Mouse (Mus musculus): Measurements from ENCODE around the gene Ttc28. TPM values are rescaled to one million over a fixed set of nuclear protein-coding genes. Genes with fewer than 3 reads are reported as not detected.

Ttc28 gene
- polyA plus RNA-seq, 1 experiment, result 5.5 TPM

GRCm38 (mm10) chr5:111032687-111033295, 153.2 kb downstream of the Ttc28 start:
- no peaks in the 10 kb centered on the region for H3K27me3 ChIP-seq (ENCODE audit: control insufficient read depth, insufficient read depth, low read length)

DNA sequence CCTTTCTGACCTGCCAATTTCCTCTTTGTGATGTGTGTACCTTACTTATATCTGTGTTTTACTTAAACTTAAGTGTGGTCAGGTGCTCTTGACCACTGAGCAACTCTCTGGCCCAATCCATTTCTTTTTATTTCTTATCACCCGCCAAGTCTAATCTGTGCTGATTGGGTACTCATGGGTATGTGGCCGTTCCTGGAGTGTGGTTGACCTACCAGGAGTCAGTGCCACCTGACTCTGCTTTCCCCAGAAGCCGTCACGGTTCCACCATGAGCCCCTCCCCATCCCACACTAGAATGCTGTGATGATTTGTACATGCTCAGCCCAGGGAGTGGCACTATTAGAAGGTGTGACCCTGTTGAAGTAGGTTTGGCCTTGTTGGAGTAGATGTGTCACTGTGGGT, 153.9 kb downstream of the Ttc28 start:
- no peak for DNase-seq
- Histone ChIP-seq H3K27me3 (ENCODE audit: control insufficient read depth, insufficient read depth, low read length) (no peaks in the 10 kb centered on the region), H3K27ac (ENCODE audit: insufficient read depth, low read length) (no peak overlapping the region), H3K4me3 (replicated peaks; ENCODE audit: insufficient read depth, low read depth, low read length) (no peak overlapping the region), H3K4me1 (ENCODE audit: control insufficient read depth, insufficient read depth, low read length) (peaks cover 3% of the 10 kb centered on the region)
- 97% methylated on average over 4 of the region's 4 CpGs for WGBS
- TF ChIP-seq POLR2A (IDR thresholded peaks at IDR 0.05; ENCODE audit: borderline replicate concordance, insufficient read depth, low read length), result no peak
- TF ChIP-seq CTCF (IDR thresholded peaks at IDR 0.05; ENCODE audit: borderline replicate concordance, insufficient read depth, low read depth, low read length), result no peak

More at GRCm38 (mm10) chr5:111032687-111033295, 153.2 kb downstream of the Ttc28 start:
- Histone ChIP-seq H3K4me3 (replicated peaks; ENCODE audit: insufficient read depth, low read depth, low read length) (no peak overlapping the region), H3K27ac (ENCODE audit: insufficient read depth, low read length) (no peak overlapping the region), H3K4me1 (ENCODE audit: control insufficient read depth, insufficient read depth, low read length) (peaks cover 3% of the 10 kb centered on the region)
- DNase-seq, result no peak
- WGBS, result 70% methylated on average over 10 of the region's 10 CpGs
- no peak for TF ChIP-seq POLR2A (IDR thresholded peaks at IDR 0.05; ENCODE audit: borderline replicate concordance, insufficient read depth, low read length)
- TF ChIP-seq CTCF (IDR thresholded peaks at IDR 0.05; ENCODE audit: borderline replicate concordance, insufficient read depth, low read depth, low read length), result no peak

DNA sequence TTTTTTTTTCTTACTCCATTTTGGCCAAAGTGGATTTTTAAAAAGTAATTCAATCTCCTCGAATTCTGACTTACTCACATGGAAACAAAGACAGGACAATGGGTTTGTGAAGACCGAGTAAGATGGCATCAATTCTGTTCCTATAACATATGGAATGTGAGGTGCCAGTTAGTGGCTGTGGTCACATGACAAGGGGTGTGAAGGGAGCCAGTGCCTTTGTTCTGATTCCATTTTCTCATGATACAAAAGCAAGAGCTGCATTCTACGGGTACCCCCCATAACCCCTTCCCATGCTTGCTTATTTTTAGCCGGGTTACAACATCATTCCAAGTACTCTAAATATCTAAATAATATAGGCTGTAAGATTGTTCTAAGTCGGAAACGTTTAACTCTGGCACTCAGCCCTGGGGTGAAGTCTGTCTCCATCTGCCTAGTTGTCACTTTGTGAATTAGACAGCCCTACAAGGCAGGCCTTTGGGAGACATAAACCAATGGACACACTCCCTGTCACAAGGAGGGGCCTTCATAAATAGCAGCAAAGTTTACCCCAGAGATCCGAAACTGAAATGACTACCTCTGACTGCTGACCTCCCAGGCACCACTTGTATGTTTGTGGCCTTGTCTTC, 157.6 kb downstream of the Ttc28 start:
- 58% methylated on average over 7 of the region's 7 CpGs for WGBS

DNA sequence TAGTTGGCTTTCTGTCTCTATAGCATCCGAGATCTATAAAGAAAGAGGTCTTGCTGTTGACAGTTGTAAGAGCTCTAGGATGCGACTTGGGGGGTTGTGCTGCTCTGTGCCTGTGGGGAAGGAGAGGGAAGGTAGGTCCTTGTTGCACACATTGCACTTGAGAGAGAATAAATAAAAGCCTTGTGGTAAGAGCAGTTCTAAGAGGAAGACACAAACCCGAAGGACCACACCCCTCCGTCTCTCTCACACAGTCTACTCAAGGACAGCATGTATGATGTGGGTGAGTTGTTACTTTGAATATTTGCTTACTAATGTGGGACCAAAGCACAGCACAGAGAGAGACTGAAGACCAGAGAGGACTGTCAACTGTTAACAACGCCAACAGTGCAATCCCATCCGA, 160.2 kb downstream of the Ttc28 start:
- no peak for TF ChIP-seq CTCF (IDR thresholded peaks at IDR 0.05; ENCODE audit: borderline replicate concordance, insufficient read depth, low read depth, low read length)
- no peak for TF ChIP-seq POLR2A (IDR thresholded peaks at IDR 0.05; ENCODE audit: borderline replicate concordance, insufficient read depth, low read length)
- DNase-seq, result no peak
- H3K4me3 ChIP-seq (replicated peaks; ENCODE audit: insufficient read depth, low read depth, low read length), result no peak overlapping the region
- no peak overlapping the region for H3K27ac ChIP-seq (ENCODE audit: insufficient read depth, low read length)
- no peaks in the 10 kb centered on the region for H3K27me3 ChIP-seq (ENCODE audit: control insufficient read depth, insufficient read depth, low read length)
- WGBS, result 84% methylated on average over 6 of the region's 6 CpGs
- peaks cover 9% of the 10 kb centered on the region for H3K4me1 ChIP-seq (ENCODE audit: control insufficient read depth, insufficient read depth, low read length)

More for the DNA sequence above, 157.6 kb downstream of the Ttc28 start:
- H3K4me1 ChIP-seq (ENCODE audit: control insufficient read depth, insufficient read depth, low read length), result no peaks in the 10 kb centered on the region; the same call in 1 of the 2 replicates
- DNase-seq, result no peak
- H3K4me3 ChIP-seq (replicated peaks; ENCODE audit: insufficient read depth, low read depth, low read length), result no peak overlapping the region
- TF ChIP-seq CTCF (IDR thresholded peaks at IDR 0.05; ENCODE audit: borderline replicate concordance, insufficient read depth, low read depth, low read length) (no peak), POLR2A (IDR thresholded peaks at IDR 0.05; ENCODE audit: borderline replicate concordance, insufficient read depth, low read length) (no peak)
- H3K27ac ChIP-seq (ENCODE audit: insufficient read depth, low read length), result no peak overlapping the region
- no peaks in the 10 kb centered on the region for H3K27me3 ChIP-seq (ENCODE audit: control insufficient read depth, insufficient read depth, low read length)

GRCm38 (mm10) chr5:111041952-111042351, 162.3 kb downstream of the Ttc28 start:
- WGBS, result 98% methylated on average over 5 of the region's 5 CpGs
- Histone ChIP-seq H3K27ac (ENCODE audit: insufficient read depth, low read length) (no peak overlapping the region), H3K4me3 (replicated peaks; ENCODE audit: insufficient read depth, low read depth, low read length) (no peak overlapping the region), H3K4me1 (ENCODE audit: control insufficient read depth, insufficient read depth, low read length) (peaks cover 19% of the 10 kb centered on the region), H3K27me3 (ENCODE audit: control insufficient read depth, insufficient read depth, low read length) (no peaks in the 10 kb centered on the region)
- TF ChIP-seq CTCF (IDR thresholded peaks at IDR 0.05; ENCODE audit: borderline replicate concordance, insufficient read depth, low read depth, low read length) (no peak), POLR2A (IDR thresholded peaks at IDR 0.05; ENCODE audit: borderline replicate concordance, insufficient read depth, low read length) (no peak)
- no peak for DNase-seq

GRCm38 (mm10) chr5:111044193-111044592, 164.6 kb downstream of the Ttc28 start:
- H3K27ac ChIP-seq (ENCODE audit: insufficient read depth, low read length), result no peak overlapping the region
- no peak for DNase-seq
- TF ChIP-seq CTCF (IDR thresholded peaks at IDR 0.05; ENCODE audit: borderline replicate concordance, insufficient read depth, low read depth, low read length) (no peak), POLR2A (IDR thresholded peaks at IDR 0.05; ENCODE audit: borderline replicate concordance, insufficient read depth, low read length) (no peak)
- H3K4me3 ChIP-seq (replicated peaks; ENCODE audit: insufficient read depth, low read depth, low read length), result no peak overlapping the region
- peaks cover 31% of the 10 kb centered on the region for H3K4me1 ChIP-seq (ENCODE audit: control insufficient read depth, insufficient read depth, low read length)
- 41% methylated on average over 7 of the region's 7 CpGs for WGBS
- H3K27me3 ChIP-seq (ENCODE audit: control insufficient read depth, insufficient read depth, low read length), result no peaks in the 10 kb centered on the region

DNA sequence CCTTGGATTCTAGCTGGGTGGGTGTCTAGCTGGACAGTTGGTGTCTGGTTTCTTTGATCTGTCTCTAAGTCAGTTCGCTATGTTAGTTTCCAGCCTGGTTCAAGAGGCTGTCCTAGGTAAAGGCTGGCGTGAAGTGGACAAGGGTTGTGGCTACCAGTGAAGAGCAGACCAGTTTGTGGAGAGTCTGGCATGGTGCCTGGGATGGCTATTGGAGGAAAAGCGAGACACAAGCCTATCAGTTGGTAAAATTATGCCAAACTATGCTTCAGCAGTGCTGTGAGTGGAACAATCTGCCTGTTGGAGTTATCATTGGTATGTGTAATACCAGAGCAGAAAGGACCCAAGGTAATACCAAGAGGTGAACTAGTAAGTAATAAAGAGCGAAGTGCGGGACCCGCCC, 166.8 kb downstream of the Ttc28 start:
- Histone ChIP-seq H3K27me3 (ENCODE audit: control insufficient read depth, insufficient read depth, low read length) (no peaks in the 10 kb centered on the region), H3K4me3 (replicated peaks; ENCODE audit: insufficient read depth, low read depth, low read length) (no peak overlapping the region), H3K4me1 (ENCODE audit: control insufficient read depth, insufficient read depth, low read length) (peaks cover 36% of the 10 kb centered on the region), H3K27ac (ENCODE audit: insufficient read depth, low read length) (no peak overlapping the region)
- DNase-seq, result no peak
- WGBS, result 88% methylated on average over 6 of the region's 6 CpGs
- no peak for TF ChIP-seq CTCF (IDR thresholded peaks at IDR 0.05; ENCODE audit: borderline replicate concordance, insufficient read depth, low read depth, low read length)
- no peak for TF ChIP-seq POLR2A (IDR thresholded peaks at IDR 0.05; ENCODE audit: borderline replicate concordance, insufficient read depth, low read length)
